Mouse (Mus musculus) c-Kit-positive CD71-negative TER-119-negative erythroid progenitor cells, embryonic 14.5 days (primary cell): ENCODE measurements at regions not wholly inside any gene's neighbourhood (a gene's known extent, or its start where the extent isn't known, plus 50 kb on each side); places are given as distances from the start of the nearest gene placed in this dataset.

Experiments
- DNase-seq: peaks from one replicate; pipeline ENCODE4 v3.0.0-alpha.2; 2013; ENCODE audit warnings: low read depth

- DNase-seq = no peak
Measured at GRCm38 (mm10) chr4:95154377-95154776, 102.4 kb upstream of the Jun start.

GRCm38 (mm10) chr4:95155178-95155577 lies 103.2 kb upstream of the Jun start:
- DNase-seq = no peak

GRCm38 (mm10) chr4:95155796-95156195 lies 103.8 kb upstream of the Jun start:
- DNase-seq = no peak

GRCm38 (mm10) chr4:95156451-95157271 lies 104.6 kb upstream of the Jun start:
- DNase-seq = peak; percentile 52

- DNase-seq = no peak
Measured at GRCm38 (mm10) chr4:95157653-95158430, 105.8 kb upstream of the Jun start.

GRCm38 (mm10) chr4:95158632-95159424 lies 106.8 kb upstream of the Jun start:
- no peak for DNase-seq

GRCm38 (mm10) chr4:95159821-95160220 lies 107.8 kb upstream of the Jun start:
- DNase-seq = no peak

- DNase-seq = no peak
Measured at GRCm38 (mm10) chr4:95160465-95160864, 108.4 kb upstream of the Jun start.

GRCm38 (mm10) chr4:95160912-95161669 lies 109.1 kb upstream of the Jun start:
- DNase-seq = peak; percentile 73

- DNase-seq = no peak
Measured at GRCm38 (mm10) chr4:95161670-95162020, 109.6 kb upstream of the Jun start.

GRCm38 (mm10) chr4:95162386-95163090 lies 110.5 kb upstream of the Jun start:
- no peak for DNase-seq

GRCm38 (mm10) chr4:95163403-95163802 lies 111.4 kb upstream of the Jun start:
- DNase-seq = no peak

GRCm38 (mm10) chr4:95166503-95166902 lies 114.5 kb upstream of the Jun start:
- DNase-seq = no peak

GRCm38 (mm10) chr4:95167216-95167615 lies 115.2 kb upstream of the Jun start:
- no peak for DNase-seq

- DNase-seq = no peak
Measured at GRCm38 (mm10) chr4:95169702-95170101, 117.7 kb upstream of the Jun start.

- no peak for DNase-seq
Measured at GRCm38 (mm10) chr4:95177753-95178152, 125.7 kb upstream of the Jun start.

GRCm38 (mm10) chr4:95178467-95178866 lies 126.4 kb upstream of the Jun start:
- DNase-seq = no peak

- DNase-seq = no peak
Measured at GRCm38 (mm10) chr4:95178900-95179299, 126.9 kb upstream of the Jun start.

- no peak for DNase-seq
Measured at GRCm38 (mm10) chr4:95180446-95180845, 128.4 kb upstream of the Jun start.

GRCm38 (mm10) chr4:95180999-95181398 lies 129.0 kb upstream of the Jun start:
- no peak for DNase-seq

- DNase-seq = no peak
Measured at GRCm38 (mm10) chr4:95184180-95184579, 132.2 kb upstream of the Jun start.
